Mouse (Mus musculus): Measurements from ENCODE around the gene Nfib. TPM values are rescaled to one million over a fixed set of nuclear protein-coding genes. Genes with fewer than 3 reads are reported as not detected.
"Not testable (repeated sequence)": the region's sequence is repeated elsewhere in the genome, so short reads cannot be mapped to it uniquely, and the experiment has no call there.

The Nfib gene
- polyA plus RNA-seq, 1 experiment from 2014 or later = 75.7 TPM

DNA sequence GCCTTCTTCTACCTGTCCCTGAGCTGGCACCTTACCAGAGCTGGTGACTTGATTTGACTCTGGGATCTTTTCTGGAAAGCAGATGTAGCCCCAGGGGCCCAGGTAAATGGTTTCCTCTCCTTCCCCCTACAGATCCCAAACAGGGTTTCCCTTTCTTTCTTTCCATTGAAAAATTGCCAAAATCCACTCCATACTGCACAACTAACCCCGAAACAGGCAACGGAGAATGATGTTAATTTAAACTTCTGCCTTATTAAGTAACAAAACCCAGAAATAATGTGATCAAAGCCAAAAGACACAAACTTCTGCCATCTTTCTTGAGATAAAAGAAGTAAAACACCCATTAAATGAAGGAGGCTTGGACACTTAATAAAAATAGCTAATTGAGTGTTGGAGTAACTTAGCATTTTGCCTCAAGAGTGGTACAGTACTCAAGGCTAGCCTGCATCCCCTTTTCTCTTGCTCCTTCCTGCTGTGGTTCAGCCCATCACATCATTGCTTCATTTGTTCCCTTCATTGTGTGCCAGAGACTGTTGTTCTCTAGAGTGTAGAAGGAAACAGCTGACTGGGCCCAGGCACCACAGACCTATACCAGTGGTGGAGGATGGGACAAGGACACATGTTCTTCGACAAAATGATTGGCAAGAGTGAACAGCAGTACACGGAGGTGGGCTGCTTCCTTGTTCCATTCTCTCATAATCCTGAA is 432.3 kb downstream of the Nfib start:
- ATAC-seq = no peak
- Histone ChIP-seq H3K9ac (ENCODE audit: low read depth, low read length) (no peak overlapping the region), H3K4me2 (ENCODE audit: low read length) (no peak overlapping the region), H3K4me1 (ENCODE audit: control insufficient read depth, insufficient read depth, low read depth, low read length) (peaks cover 3% of the 10 kb centered on the region; the same call in 1 of the 2 replicates), H3K36me3 (ENCODE audit: control insufficient read depth, insufficient read depth, low read length) (no peaks in the 10 kb centered on the region), H3K9me3 (ENCODE audit: control insufficient read depth, low read length) (no peaks in the 10 kb centered on the region), H3K27me3 (replicated peaks; ENCODE audit: control insufficient read depth, insufficient read depth, low read length) (no peaks in the 10 kb centered on the region), H3K27ac (ENCODE audit: low read depth, low read length) (no peak overlapping the region), H3K4me3 (ENCODE audit: low read length) (no peak overlapping the region)
- WGBS = 87% methylated on average over 4 of the region's 4 CpGs

DNA sequence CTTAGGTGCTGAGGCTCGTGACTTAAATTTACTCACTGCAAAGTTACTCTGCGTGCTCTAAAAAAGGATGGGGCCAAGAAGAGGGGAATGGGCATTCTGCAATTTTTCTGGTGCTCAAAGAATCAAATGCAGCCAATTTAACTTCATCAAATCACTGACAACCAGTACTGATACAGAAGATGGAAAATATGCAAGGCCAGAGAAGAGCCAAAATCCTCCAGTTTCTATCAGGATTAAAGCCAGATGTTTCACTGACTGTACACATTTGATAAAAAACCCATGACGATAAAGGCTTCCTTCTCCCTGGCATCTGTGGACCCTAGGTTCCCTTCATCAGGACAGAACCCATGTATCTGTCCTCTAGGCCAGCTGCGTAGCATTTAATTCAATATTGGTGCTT is 433.5 kb downstream of the Nfib start:
- H3K4me2 ChIP-seq (ENCODE audit: low read length) = no peak overlapping the region
- H3K9me3 ChIP-seq (ENCODE audit: control insufficient read depth, low read length) = no peaks in the 10 kb centered on the region
- H3K4me1 ChIP-seq (ENCODE audit: control insufficient read depth, insufficient read depth, low read depth, low read length) = peaks cover 3% of the 10 kb centered on the region; the same call in 1 of the 2 replicates
- H3K36me3 ChIP-seq (ENCODE audit: control insufficient read depth, insufficient read depth, low read length) = no peaks in the 10 kb centered on the region
- H3K9ac ChIP-seq (ENCODE audit: low read depth, low read length) = no peak overlapping the region
- no peak overlapping the region; the same call in 1 of the 2 replicates for H3K27ac ChIP-seq (ENCODE audit: low read depth, low read length)
- no peak for ATAC-seq
- no peaks in the 10 kb centered on the region for H3K27me3 ChIP-seq (replicated peaks; ENCODE audit: control insufficient read depth, insufficient read depth, low read length)
- H3K4me3 ChIP-seq (ENCODE audit: low read length) = no peak overlapping the region
- whole genome bisulfite sequencing = 65% methylated on average over 4 of the region's 4 CpGs

GRCm38 (mm10) chr4:82271547-82271946 is 434.0 kb downstream of the Nfib start:
- Histone ChIP-seq H3K36me3 (ENCODE audit: control insufficient read depth, insufficient read depth, low read length) (no peaks in the 10 kb centered on the region), H3K9me3 (ENCODE audit: control insufficient read depth, low read length) (no peaks in the 10 kb centered on the region), H3K4me3 (ENCODE audit: low read length) (no peak overlapping the region), H3K27me3 (replicated peaks; ENCODE audit: control insufficient read depth, insufficient read depth, low read length) (no peaks in the 10 kb centered on the region), H3K4me1 (ENCODE audit: control insufficient read depth, insufficient read depth, low read depth, low read length) (peaks cover 3% of the 10 kb centered on the region; the same call in 1 of the 2 replicates), H3K4me2 (ENCODE audit: low read length) (no peak overlapping the region), H3K9ac (ENCODE audit: low read depth, low read length) (no peak overlapping the region), H3K27ac (ENCODE audit: low read depth, low read length) (no peak overlapping the region)
- peak; percentile 72; the same call in 1 of the 2 replicates for ATAC-seq
- WGBS = 44% methylated on average over 3 of the region's 3 CpGs

GRCm38 (mm10) chr4:82267832-82268778 is 437.4 kb downstream of the Nfib start:
- no peaks in the 10 kb centered on the region for H3K9me3 ChIP-seq (ENCODE audit: control insufficient read depth, low read length)
- no peaks in the 10 kb centered on the region for H3K36me3 ChIP-seq (ENCODE audit: control insufficient read depth, insufficient read depth, low read length)
- no peak overlapping the region for H3K27ac ChIP-seq (ENCODE audit: low read depth, low read length)
- 66% methylated on average over 14 of the region's 14 CpGs for WGBS
- no peaks in the 10 kb centered on the region for H3K27me3 ChIP-seq (replicated peaks; ENCODE audit: control insufficient read depth, insufficient read depth, low read length)
- no peak overlapping the region for H3K9ac ChIP-seq (ENCODE audit: low read depth, low read length)
- no peak overlapping the region for H3K4me3 ChIP-seq (ENCODE audit: low read length)
- no peak overlapping the region for H3K4me2 ChIP-seq (ENCODE audit: low read length)
- ATAC-seq = 0 out of 2 replicates have a peak, but pooled peaks have one; percentile 30
- peaks cover 3% of the 10 kb centered on the region; the same call in 1 of the 2 replicates for H3K4me1 ChIP-seq (ENCODE audit: control insufficient read depth, insufficient read depth, low read depth, low read length)

DNA sequence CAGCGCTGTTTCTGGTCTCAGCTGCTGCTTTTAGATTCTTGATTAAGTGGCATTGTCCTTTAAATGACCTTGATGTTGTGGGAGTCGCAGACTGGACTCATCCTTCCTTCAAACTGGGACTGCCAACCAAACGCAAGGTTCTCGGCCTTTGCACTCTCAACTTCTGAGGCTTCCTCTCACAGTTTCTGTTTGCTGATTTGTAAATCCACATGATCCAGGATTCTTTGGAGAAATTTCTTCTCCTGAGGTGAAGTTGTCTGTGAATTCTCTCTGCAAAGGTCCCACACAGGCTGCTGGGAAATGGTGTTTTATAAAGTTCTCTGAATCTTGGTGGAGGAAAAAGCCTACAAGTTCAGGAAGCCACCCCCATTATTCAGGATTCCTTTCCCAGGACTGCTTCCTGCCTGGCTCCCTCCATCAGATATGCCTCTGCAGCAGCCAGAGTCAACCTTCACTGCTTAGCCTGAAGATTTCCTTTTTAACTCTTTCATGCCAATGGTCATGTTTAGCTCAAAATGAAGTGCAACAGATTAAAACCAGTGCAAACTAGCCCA is 439.4 kb downstream of the Nfib start:
- no peaks in the 10 kb centered on the region for H3K4me1 ChIP-seq (ENCODE audit: control insufficient read depth, insufficient read depth, low read depth, low read length)
- H3K27ac ChIP-seq (ENCODE audit: low read depth, low read length) = no peak overlapping the region
- no peaks in the 10 kb centered on the region for H3K9me3 ChIP-seq (ENCODE audit: control insufficient read depth, low read length)
- no peak overlapping the region for H3K4me2 ChIP-seq (ENCODE audit: low read length)
- H3K27me3 ChIP-seq (replicated peaks; ENCODE audit: control insufficient read depth, insufficient read depth, low read length) = no peaks in the 10 kb centered on the region
- no peak overlapping the region for H3K9ac ChIP-seq (ENCODE audit: low read depth, low read length)
- WGBS = 47% methylated on average over 4 of the region's 4 CpGs
- no peak overlapping the region for H3K4me3 ChIP-seq (ENCODE audit: low read length)
- ATAC-seq = no peak
- H3K36me3 ChIP-seq (ENCODE audit: control insufficient read depth, insufficient read depth, low read length) = no peaks in the 10 kb centered on the region

- not testable (repeated sequence) for H3K4me1 ChIP-seq (ENCODE audit: control insufficient read depth, insufficient read depth, low read depth, low read length); H3K9ac ChIP-seq (ENCODE audit: low read depth, low read length); H3K27me3 ChIP-seq (replicated peaks; ENCODE audit: control insufficient read depth, insufficient read depth, low read length); H3K36me3 ChIP-seq (ENCODE audit: control insufficient read depth, insufficient read depth, low read length); H3K27ac ChIP-seq (ENCODE audit: low read depth, low read length); H3K4me3 ChIP-seq (ENCODE audit: low read length); H3K4me2 ChIP-seq (ENCODE audit: low read length); H3K9me3 ChIP-seq (ENCODE audit: control insufficient read depth, low read length); ATAC-seq
- WGBS = 87% methylated on average over 1 of the region's 1 CpGs
These were observed 447.0 kb downstream of the Nfib start for GRCm38 (mm10) chr4:82258545-82258944.

DNA sequence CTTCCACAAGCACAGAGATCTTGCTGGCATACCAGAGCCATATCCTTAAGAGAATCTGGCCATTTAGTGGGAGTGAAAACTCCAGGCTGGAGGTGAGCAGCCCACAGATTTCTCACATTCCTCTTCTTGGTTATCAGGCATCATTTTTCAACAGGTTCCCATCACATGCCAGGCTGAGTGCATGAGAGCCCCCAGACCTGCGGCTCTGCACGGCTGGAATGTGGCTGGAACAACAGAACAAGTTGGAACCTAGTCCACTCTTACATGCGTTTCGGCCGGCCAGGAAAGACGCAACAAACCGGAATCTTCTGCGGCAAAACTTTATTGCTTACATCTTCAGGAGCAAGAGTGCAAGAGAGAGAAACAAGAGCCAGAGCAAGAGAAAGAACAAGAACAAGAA is 453.5 kb downstream of the Nfib start:
- H3K9me3 ChIP-seq (ENCODE audit: control insufficient read depth, low read length) = no peaks in the 10 kb centered on the region
- H3K4me2 ChIP-seq (ENCODE audit: low read length) = no peak overlapping the region
- no peak overlapping the region for H3K27ac ChIP-seq (ENCODE audit: low read depth, low read length)
- H3K4me3 ChIP-seq (ENCODE audit: low read length) = no peak overlapping the region
- no peaks in the 10 kb centered on the region for H3K4me1 ChIP-seq (ENCODE audit: control insufficient read depth, insufficient read depth, low read depth, low read length)
- no peak for ATAC-seq
- WGBS = 93% methylated on average over 8 of the region's 8 CpGs
- no peak overlapping the region for H3K9ac ChIP-seq (ENCODE audit: low read depth, low read length)
- no peaks in the 10 kb centered on the region for H3K27me3 ChIP-seq (replicated peaks; ENCODE audit: control insufficient read depth, insufficient read depth, low read length)
- no peaks in the 10 kb centered on the region for H3K36me3 ChIP-seq (ENCODE audit: control insufficient read depth, insufficient read depth, low read length)

DNA sequence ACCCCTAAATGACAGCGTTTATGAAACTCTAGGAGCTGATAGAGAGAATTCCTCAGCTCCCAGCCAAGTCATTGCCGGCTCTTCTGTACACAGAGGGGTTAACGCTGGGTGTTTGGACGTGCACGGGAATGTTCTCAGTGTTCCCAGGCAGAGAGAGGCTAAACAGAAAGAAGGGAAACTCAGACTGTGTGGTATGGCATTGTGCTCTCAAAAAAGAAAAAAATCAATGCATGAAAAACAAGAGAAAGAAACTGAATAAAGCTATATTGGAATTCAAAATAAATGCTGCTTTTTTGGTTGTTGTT is 455.2 kb downstream of the Nfib start:
- Histone ChIP-seq H3K4me1 (ENCODE audit: control insufficient read depth, insufficient read depth, low read depth, low read length) (no peaks in the 10 kb centered on the region), H3K9me3 (ENCODE audit: control insufficient read depth, low read length) (no peaks in the 10 kb centered on the region), H3K9ac (ENCODE audit: low read depth, low read length) (no peak overlapping the region), H3K4me2 (ENCODE audit: low read length) (no peak overlapping the region), H3K4me3 (ENCODE audit: low read length) (no peak overlapping the region), H3K27ac (ENCODE audit: low read depth, low read length) (no peak overlapping the region; the same call in 1 of the 2 replicates), H3K36me3 (ENCODE audit: control insufficient read depth, insufficient read depth, low read length) (no peaks in the 10 kb centered on the region), H3K27me3 (replicated peaks; ENCODE audit: control insufficient read depth, insufficient read depth, low read length) (no peaks in the 10 kb centered on the region)
- WGBS = 37% methylated on average over 5 of the region's 5 CpGs
- ATAC-seq = no peak

Measured in hindbrain, embryonic 16.5 days (tissue).